9 mouse cellular contexts compared by ENCODE assay signal in the genomic region with DNA sequence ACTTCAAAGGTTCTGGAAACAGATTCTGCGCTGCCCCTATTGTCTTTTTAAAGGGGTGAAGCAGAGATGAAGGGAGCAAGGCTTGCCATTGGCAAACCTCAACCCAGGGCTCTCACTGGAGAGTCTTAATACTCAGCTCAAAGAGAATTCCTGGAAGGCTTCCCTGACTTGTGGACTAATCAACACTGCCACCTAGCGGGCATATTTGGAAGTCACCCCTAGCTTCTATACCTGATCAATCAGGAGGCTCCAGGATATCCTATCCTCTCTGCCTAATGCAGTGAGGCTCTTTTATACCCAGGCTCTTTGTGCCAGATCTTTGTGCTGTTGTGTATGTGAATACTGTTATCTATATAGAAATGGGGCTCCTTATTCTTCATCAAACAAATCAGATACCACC. TPM values are rescaled to one million over a fixed set of nuclear protein-coding genes. Genes with fewer than 3 reads are reported as not detected.
DNase-seq lines count a peak whose midpoint lies in the region; ATAC-seq lines count a peak whose summit lies in the region.
"Had no signal": no experiment of that assay in that cellular context is flagged by ENCODE, and none has a peak within 500 bp of the region (broad histone marks: within the 10 kb centered on the region; RNA-seq: fewer than 3 reads in every experiment).

No protein-coding gene starts in this region.

- H3K4me3 ChIP-seq in forebrain, embryonic 16.5 days (replicated peaks; ENCODE audit: low read length), result no peak overlapping the region
- H3K4me3 ChIP-seq in hindbrain, embryonic 11.5 days (ENCODE audit: low read depth, low read length), result no peak overlapping the region
- H3K4me3 ChIP-seq: limb, embryonic 15.5 days had no signal

- H3K4me2 ChIP-seq in forebrain, embryonic 16.5 days (ENCODE audit: low read length), result no peak overlapping the region
- no peak overlapping the region for H3K4me2 ChIP-seq in hindbrain, embryonic 11.5 days (replicated peaks; ENCODE audit: low read depth, low read length)
- H3K4me2 ChIP-seq: limb, embryonic 15.5 days had no signal

- no peaks in the 10 kb centered on the region for H3K9me3 ChIP-seq in forebrain, embryonic 16.5 days (ENCODE audit: control insufficient read depth, low read length)
- no peaks in the 10 kb centered on the region for H3K9me3 ChIP-seq in hindbrain, embryonic 11.5 days (ENCODE audit: control insufficient read depth, low read length)
- H3K9me3 ChIP-seq: limb, embryonic 15.5 days had no signal

- ATAC-seq in forebrain, embryonic 16.5 days, result peak; percentile 81
- peak; percentile 57 for ATAC-seq in hindbrain, embryonic 11.5 days (ENCODE audit: low FRiP score)

- 0% methylated on average over 2 of the region's 2 CpGs for WGBS in forebrain, embryonic 16.5 days
- WGBS in hindbrain, embryonic 11.5 days, result 7% methylated on average over 2 of the region's 2 CpGs

- peak; percentile 36 for DNase-seq in Muller cell, postnatal 12 days (ENCODE audit: inconsistent ontology term)
- peak; percentile 69 for DNase-seq in cerebellum, adult 11 months
- DNase-seq in hindbrain, embryonic 11.5 days (ENCODE audit: low spot score), result peak; percentile 89
- peak; percentile 92 for DNase-seq in layer of hippocampus, adult 9-10 months (ENCODE audit: low spot score)
- peak; percentile 78 for DNase-seq in lung, postnatal 10 days
- peak; percentile 66 for DNase-seq in retina, adult 2 months (ENCODE audit: low read depth, low spot score)
- peak; percentile 75 for DNase-seq in thymus, postnatal 4 days

- H3K9ac ChIP-seq in forebrain, embryonic 16.5 days (replicated peaks; ENCODE audit: low read depth, low read length), result no peak overlapping the region
- no peak overlapping the region for H3K9ac ChIP-seq in hindbrain, embryonic 11.5 days (ENCODE audit: low read depth, low read length)
- H3K9ac ChIP-seq: limb, embryonic 15.5 days had no signal

- H3K4me1 ChIP-seq in forebrain, embryonic 16.5 days (replicated peaks; ENCODE audit: control insufficient read depth, insufficient read depth, low read length), result no peaks in the 10 kb centered on the region
- H3K4me1 ChIP-seq in hindbrain, embryonic 11.5 days (replicated peaks; ENCODE audit: control insufficient read depth, insufficient read depth, low read length), result no peaks in the 10 kb centered on the region
- H3K4me1 ChIP-seq: limb, embryonic 15.5 days had no signal

- no peak overlapping the region for H3K27ac ChIP-seq in forebrain, embryonic 16.5 days (ENCODE audit: low read length)
- no peak overlapping the region for H3K27ac ChIP-seq in hindbrain, embryonic 11.5 days (ENCODE audit: low read depth, low read length)
- H3K27ac ChIP-seq: limb, embryonic 15.5 days had no signal

- H3K27me3 ChIP-seq in forebrain, embryonic 16.5 days (replicated peaks; ENCODE audit: control insufficient read depth, insufficient read depth, low read length), result no peaks in the 10 kb centered on the region
- H3K27me3 ChIP-seq in hindbrain, embryonic 11.5 days (ENCODE audit: control insufficient read depth, insufficient read depth, low read length), result no peaks in the 10 kb centered on the region
- H3K27me3 ChIP-seq: limb, embryonic 15.5 days had no signal

- no peaks in the 10 kb centered on the region for H3K36me3 ChIP-seq in forebrain, embryonic 16.5 days (ENCODE audit: control insufficient read depth, insufficient read depth)
- H3K36me3 ChIP-seq in hindbrain, embryonic 11.5 days (ENCODE audit: control insufficient read depth, insufficient read depth, low read length), result no peaks in the 10 kb centered on the region
- H3K36me3 ChIP-seq: limb, embryonic 15.5 days had no signal

RNA-seq across cellular contexts. Expression of a gene that starts 28.0 kb away (rescaled TPM):
- polyA plus RNA-seq in forebrain, embryonic 16.5 days (2015; fragmentation: Nextera tagmentation; extraction: Ambion mirVana), result 2.8 and 5.1 TPM in 2 replicates
- polyA plus RNA-seq in hindbrain, embryonic 11.5 days (2014; fragmentation: Nextera tagmentation; extraction: Ambion mirVana), result 5.6 and 6.4 TPM in 2 replicates

Comparison
In these comparisons a context has a peak if more than half of its experiments do, and no peak if none do; other contexts are left out.
1. DNase-seq: peak in every context shown above with its lines; median percentile 92 in layer of hippocampus, adult 9-10 months; 89 in hindbrain, embryonic 11.5 days; 78 in lung, postnatal 10 days; 75 in thymus, postnatal 4 days; 69 in cerebellum, adult 11 months; 66 in retina, adult 2 months; 36 in Muller cell, postnatal 12 days.